Mouse (Mus musculus) CD8-positive naive resting alpha-beta T cell, adult 57 days (primary cell): ENCODE data around the gene Mgam. TPM values are rescaled to one million over a fixed set of nuclear protein-coding genes. Genes with fewer than 3 reads are reported as not detected.

Experiments used
- total RNA-seq: library from RNA; stranded (reverse); gene quantifications from one replicate; pipeline ENCODE4 v1.2.4, GENCODE M21; 2023

Mgam gene
- total RNA-seq = 0.21 TPM

DNA sequence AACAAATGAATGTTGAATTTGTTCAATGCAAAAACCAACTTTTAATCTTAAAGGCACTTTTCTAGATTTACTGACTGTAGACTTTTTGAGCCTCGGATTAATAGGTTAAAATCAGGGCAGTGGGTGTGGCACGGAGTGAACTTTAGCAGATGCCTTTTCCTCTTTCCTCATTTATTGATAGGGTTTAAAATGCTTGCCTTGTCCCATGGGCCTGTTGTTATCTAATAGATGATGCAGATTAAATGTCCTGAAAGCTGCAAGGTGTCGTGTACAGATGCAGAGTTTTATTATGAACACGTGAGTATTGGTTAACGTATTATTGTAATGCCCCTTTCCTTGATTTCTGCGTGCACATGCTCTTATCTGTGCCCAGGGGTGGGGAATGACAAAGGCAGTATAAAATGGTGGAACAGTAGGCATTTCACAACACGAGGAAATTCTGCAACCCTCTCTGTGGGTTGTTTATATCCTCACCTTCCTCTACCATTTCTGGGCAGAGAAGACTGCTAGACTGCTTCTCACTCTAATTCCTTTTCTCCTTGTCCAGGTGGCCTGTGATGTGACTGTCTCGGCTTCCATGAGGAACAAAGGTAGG, at the start of gene Mgam:
Gene Mgam (plus strand): TSS at position 426 of the 595 bp plus-strand sequence.

DNA sequence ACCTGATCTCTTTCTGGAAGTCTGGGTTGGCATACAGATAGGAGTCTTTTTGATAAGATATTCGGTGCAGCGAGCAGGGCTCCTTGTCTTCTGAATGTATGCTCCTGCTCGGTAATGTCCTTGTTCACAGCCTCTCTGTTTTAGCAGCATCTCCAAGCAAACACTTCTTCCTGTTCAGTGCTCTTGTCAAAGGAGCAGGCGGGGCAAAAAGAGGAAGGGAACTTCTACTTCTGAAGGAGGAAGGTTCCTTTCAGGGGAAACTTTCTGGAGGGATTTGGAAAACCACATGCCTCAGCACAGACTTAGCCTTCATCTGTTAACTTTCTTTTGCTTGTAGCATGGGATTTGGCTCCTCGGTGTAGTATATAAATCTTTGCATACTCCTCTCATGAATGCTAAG, 43.0 kb upstream of the Mgam start, which contains the start of gene Clec5a:
Gene Clec5a (minus strand): TSS at position 177 of the 400 bp plus-strand sequence.

DNA sequence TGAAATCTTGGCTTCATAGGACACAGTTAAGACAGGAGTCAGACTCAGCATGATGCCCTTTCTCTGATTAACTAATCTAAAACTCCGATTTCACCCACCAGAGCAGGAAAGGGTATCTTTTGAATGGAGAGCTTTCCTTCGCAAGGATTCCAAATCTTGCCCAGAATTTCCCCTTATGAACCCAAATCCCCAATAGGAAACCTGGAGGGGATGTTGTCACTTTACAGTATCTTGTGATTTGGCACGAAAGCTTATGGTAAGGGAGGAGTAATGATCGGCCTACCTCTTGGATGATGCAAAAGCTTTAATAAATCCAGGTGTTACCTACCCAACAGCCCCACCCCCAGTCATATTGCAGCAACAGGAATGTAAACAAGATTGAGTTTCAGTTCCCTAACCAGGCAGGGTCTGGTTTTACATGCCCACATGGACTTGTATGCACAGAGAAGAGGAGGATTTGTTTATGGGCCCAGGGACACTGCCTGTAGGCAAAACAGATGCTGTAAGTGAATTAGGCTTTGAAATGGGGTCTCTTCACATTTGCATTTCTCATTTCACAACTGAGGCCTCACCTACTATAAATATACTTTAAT, 15.3 kb upstream of the Mgam start, which contains the start of gene Tas2r138:
Gene Tas2r138 (minus strand): TSS at position 51 of the 593 bp plus-strand sequence.

Other genes with a start within 250 kb of the Mgam start
- 24.5 TPM for gene E330009J07Rik, start 192.7 kb upstream of the Mgam start, total RNA-seq
- gene Wee2, start 189.7 kb upstream of the Mgam start, total RNA-seq = not detected
- gene Ssbp1, start 157.5 kb upstream of the Mgam start, total RNA-seq = 53.6 TPM
- gene Tas2r137, start 137.6 kb upstream of the Mgam start, total RNA-seq = not detected
- not detected for gene Tas2r108, start 135.3 kb upstream of the Mgam start, total RNA-seq
- not detected for gene Prss37, start 109.3 kb upstream of the Mgam start, total RNA-seq
- gene Olfr461, start 73.8 kb upstream of the Mgam start, total RNA-seq = not detected
- not detected for gene Olfr460, start 59.3 kb upstream of the Mgam start, total RNA-seq
- not detected for gene Clec5a, start 43.0 kb upstream of the Mgam start, total RNA-seq
- gene Tas2r138, start 15.5 kb upstream of the Mgam start, total RNA-seq = not detected